Mouse (Mus musculus) embryonic facial prominence, embryonic 15.5 days (tissue): ENCODE results near the gene Rhov. TPM values are rescaled to one million over a fixed set of nuclear protein-coding genes. Genes with fewer than 3 reads are reported as not detected.

Source experiments
- ATAC-seq: fragments of 200-750 bp; cut with Nextera tagmentation; 2 replicates; pipeline ENCODE4 v1.8.0; 2017; ENCODE audit warnings: low read depth, moderate TSS enrichment; ENCODE audit not compliant: insufficient number of reproducible peaks, low FRiP score, low TSS enrichment
- H3K27ac ChIP-seq: fragments of 300-500 bp; sonication (generic); replicated peaks from 2 replicates; pipeline ENCODE4 v1.5.1; 2015; ENCODE audit warnings: mild to moderate bottlenecking, inconsistent platforms
- H3K27me3 ChIP-seq: fragments of 300-500 bp; sonication (generic); 2 replicates; pipeline ENCODE4 v1.6.1; 2015; ENCODE audit warnings: inconsistent platforms
- H3K36me3 ChIP-seq: fragments of 300-500 bp; sonication (generic); 2 replicates; pipeline ENCODE4 v1.6.1; 2015; ENCODE audit warnings: mild to moderate bottlenecking, inconsistent platforms
- H3K4me1 ChIP-seq: fragments of 300-500 bp; sonication (generic); 2 replicates; pipeline ENCODE4 v1.6.1; 2015; ENCODE audit warnings: inconsistent platforms
- H3K4me2 ChIP-seq: fragments of 300-500 bp; sonication (generic); replicated peaks from 2 replicates; pipeline ENCODE4 v1.6.1; 2015; ENCODE audit warnings: mild to moderate bottlenecking, inconsistent platforms
- H3K4me3 ChIP-seq: fragments of 300-500 bp; sonication (generic); replicated peaks from 2 replicates; pipeline ENCODE4 v1.5.1; 2015; ENCODE audit warnings: mild to moderate bottlenecking, inconsistent platforms
- H3K9ac ChIP-seq: fragments of 300-500 bp; sonication (generic); 2 replicates; pipeline ENCODE4 v1.6.1; 2015; ENCODE audit warnings: inconsistent platforms
- H3K9me3 ChIP-seq: fragments of 300-500 bp; sonication (generic); replicated peaks from 2 replicates; pipeline ENCODE4 v1.6.1; 2016; ENCODE audit warnings: inconsistent platforms
- WGBS: fragments of 180-500 bp; shearing (Covaris S2); methylation state at CpG from one replicate; pipeline ENCODE4 v1.1.7; 2015; 5-methylcytosine and 5-hydroxymethylcytosine counted together
- polyA plus RNA-seq: library from polyadenylated mRNA; unstranded; fragments of >200 nt; fragmentation: Nextera tagmentation; extraction: Ambion mirVana; gene quantifications from 2 replicates; pipeline ENCODE4 v1.2.1, GENCODE M21; 2015

Rhov gene
- polyA plus RNA-seq, 1 experiment from 2014 or later: 37.9 TPM

DNA sequence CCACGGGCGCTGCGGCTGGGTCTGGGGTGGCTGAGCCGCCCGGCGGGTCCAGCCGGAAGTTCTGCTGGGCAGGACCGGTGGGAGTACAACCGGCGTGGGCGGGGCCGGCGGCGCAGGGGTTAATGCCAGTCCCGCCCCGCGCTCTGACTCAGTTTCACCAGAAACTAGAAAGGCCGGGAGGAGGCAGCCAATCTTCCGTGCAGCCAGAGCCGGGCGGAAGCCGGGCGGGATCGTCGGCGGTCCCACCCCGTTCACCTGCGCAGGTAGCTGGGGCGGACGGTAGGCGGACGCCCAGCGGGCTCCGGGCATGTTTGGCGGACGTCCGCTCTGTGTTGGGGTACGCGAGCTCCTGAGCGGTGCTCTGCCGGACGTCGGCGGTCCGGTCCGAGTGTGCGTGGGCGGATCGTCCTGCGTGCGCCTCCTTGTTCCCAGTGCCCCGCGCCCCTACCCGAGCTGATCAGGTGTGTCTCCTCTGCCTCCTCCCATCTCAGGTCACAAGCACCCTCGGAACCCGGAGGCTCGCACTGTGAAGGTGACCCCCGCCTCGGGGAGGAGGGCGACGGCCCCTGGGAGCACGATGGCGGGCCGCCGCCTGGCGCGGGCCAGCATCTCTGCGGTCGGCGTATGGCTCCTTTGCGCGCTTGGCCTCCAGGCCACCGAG, 33.7 kb downstream of the Rhov start, which contains the start of gene Spint1:
TSS of gene Spint1 (plus strand) at position 153 of the 661 bp plus-strand sequence.
- Histone ChIP-seq H3K9me3 (no peaks in the 10 kb centered on the region), H3K27me3 (peaks cover 57% of the 10 kb centered on the region), H3K4me3 (peak within 1 kb of the TSS; percentile 52), H3K36me3 (no peaks in the 10 kb centered on the region), H3K9ac (peak within 1 kb of the TSS; percentile 40), H3K4me2 (peak within 1 kb of the TSS; percentile 82), H3K4me1 (peaks cover 13% of the 10 kb centered on the region), H3K27ac (peak within 1 kb of the TSS; percentile 71)
- peak; percentile 27; the same call in 1 of the 2 replicates for ATAC-seq
- under 1% methylated on average over 72 of the region's 73 CpGs for WGBS

DNA sequence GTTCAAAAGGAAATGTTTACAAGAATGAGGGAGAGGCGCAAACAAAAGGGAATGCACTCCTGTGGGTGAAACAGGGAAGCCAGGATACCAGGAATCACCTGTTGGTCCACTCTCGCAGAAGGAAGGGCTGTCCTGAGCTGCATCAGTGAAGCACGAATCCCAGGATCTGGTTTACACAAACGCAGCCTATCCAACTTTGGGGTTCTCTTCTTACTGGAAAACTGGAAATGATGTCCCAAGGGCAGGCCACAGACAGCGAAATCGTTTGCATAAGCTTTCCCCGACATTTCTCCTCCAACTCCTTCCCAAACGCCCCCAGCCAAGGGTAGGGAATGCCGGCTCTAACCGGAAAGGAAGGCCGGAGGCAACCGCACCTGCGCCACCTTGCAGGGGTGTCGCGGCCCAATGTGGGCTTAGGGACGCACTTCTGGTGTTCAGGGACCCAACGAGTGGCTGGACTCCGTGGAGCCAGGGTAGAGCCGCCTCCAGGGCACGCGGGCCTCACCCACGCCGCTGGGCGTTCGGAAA, 34.3 kb downstream of the Rhov start:
- Histone ChIP-seq H3K36me3 (no peaks in the 10 kb centered on the region), H3K27me3 (peaks cover 57% of the 10 kb centered on the region), H3K9me3 (no peaks in the 10 kb centered on the region), H3K9ac (peak overlapping the region; percentile 21; the same call in 1 of the 2 replicates), H3K4me3 (peak overlapping the region; percentile 52), H3K27ac (peak overlapping the region; percentile 67), H3K4me1 (peaks cover 13% of the 10 kb centered on the region), H3K4me2 (peak overlapping the region; percentile 82)
- ATAC-seq: 0 out of 2 replicates have a peak, but pooled peaks have one; percentile 15
- WGBS: 7% methylated on average over 25 of the region's 25 CpGs

DNA sequence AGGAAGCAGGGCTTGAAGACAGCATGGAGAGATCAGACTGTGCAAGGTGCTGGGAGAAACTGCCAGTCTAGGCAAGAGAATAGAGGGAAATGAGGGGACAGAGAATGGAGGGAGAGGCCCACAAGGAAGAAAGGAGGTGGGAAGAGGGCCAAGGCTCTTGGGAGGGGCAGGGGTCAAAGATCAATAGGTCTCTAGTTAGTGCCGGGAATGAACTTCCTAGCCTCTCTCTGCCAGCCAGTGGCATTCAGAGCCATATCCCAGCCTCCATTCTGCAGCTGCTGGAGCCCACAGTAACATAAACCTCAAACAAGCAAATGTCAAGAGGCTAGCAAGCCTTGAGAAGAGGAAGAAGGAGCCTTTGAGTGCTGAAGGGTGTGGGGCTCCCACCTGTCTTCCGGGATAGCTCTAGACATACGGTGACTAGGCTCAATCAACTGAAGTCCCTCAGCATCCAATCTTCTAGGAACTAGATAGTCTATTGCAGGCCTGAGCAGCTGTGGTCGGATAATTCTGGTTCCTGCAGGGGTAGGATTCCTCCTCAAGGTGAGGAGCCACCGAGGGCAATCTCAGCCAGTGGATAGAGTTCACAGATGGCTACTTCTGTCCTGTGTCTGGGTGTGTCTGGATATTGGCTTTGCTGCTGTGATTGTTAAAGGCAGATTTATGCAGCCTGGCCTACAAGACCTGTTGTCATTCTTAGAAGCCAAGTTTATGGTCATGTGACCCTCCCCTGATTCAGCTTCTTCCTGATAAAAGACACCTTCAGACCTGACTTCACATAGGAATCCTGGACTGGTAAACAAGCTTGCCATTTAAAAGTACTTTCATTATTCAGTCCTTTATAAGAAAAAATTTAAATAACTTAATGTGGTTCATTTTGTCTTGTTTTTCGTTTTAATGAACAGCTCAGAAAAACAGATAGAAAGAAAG, 41.0 kb downstream of the Rhov start, which contains the start of gene Ppp1r14d:
TSS of gene Ppp1r14d (minus strand) at position 132 of the 930 bp plus-strand sequence.
- 62% methylated on average over 6 of the region's 6 CpGs for whole genome bisulfite sequencing
- no peaks in the 10 kb centered on the region for H3K36me3 ChIP-seq
- no peak for ATAC-seq
- H3K4me2 ChIP-seq: no peak within 1 kb of the TSS
- H3K27me3 ChIP-seq: peaks cover 5% of the 10 kb centered on the region
- no peak within 1 kb of the TSS for H3K4me3 ChIP-seq
- H3K9ac ChIP-seq: no peak within 1 kb of the TSS
- no peaks in the 10 kb centered on the region for H3K4me1 ChIP-seq
- H3K9me3 ChIP-seq: no peaks in the 10 kb centered on the region
- H3K27ac ChIP-seq: no peak within 1 kb of the TSS

Other genes starting within 250 kb of the Rhov start
- 25.7 and 26.5 TPM in 2 replicates for gene Ccdc32, start 241.9 kb downstream of the Rhov start, polyA plus RNA-seq
- 4.0 and 4.6 TPM in 2 replicates for gene Rpusd2, start 236.5 kb downstream of the Rhov start, polyA plus RNA-seq
- gene Knl1, start 224.2 kb downstream of the Rhov start, polyA plus RNA-seq: 39.7 and 40.5 TPM in 2 replicates
- gene Rad51, start 158.5 kb downstream of the Rhov start, polyA plus RNA-seq: 36.3 and 37.2 TPM in 2 replicates
- 40.2 and 41.0 TPM in 2 replicates for gene Rmdn3, start 114.2 kb downstream of the Rhov start, polyA plus RNA-seq
- gene Gchfr, start 103.5 kb downstream of the Rhov start, polyA plus RNA-seq: 10.6 and 15.0 TPM in 2 replicates
- 5.0 and 5.4 TPM in 2 replicates for gene Gm14137, start 96.8 kb downstream of the Rhov start, polyA plus RNA-seq
- gene Zfyve19, start 62.7 kb downstream of the Rhov start, polyA plus RNA-seq: 54.1 and 61.4 TPM in 2 replicates
- 19.0 and 21.7 TPM in 2 replicates for gene Dnajc17, start 62.5 kb downstream of the Rhov start, polyA plus RNA-seq
- 0.36 and 0.37 TPM in 2 replicates for gene Ppp1r14d, start 41.4 kb downstream of the Rhov start, polyA plus RNA-seq
- gene Spint1, start 33.9 kb downstream of the Rhov start, polyA plus RNA-seq: 29.8 and 33.0 TPM in 2 replicates
- gene Vps18, start 17.5 kb upstream of the Rhov start, polyA plus RNA-seq: 18.8 and 19.6 TPM in 2 replicates
- gene Dll4, start 54.5 kb upstream of the Rhov start, polyA plus RNA-seq: 5.7 and 5.8 TPM in 2 replicates
- 2.1 and 2.4 TPM in 2 replicates for gene Chac1, start 80.0 kb upstream of the Rhov start, polyA plus RNA-seq
- 4.1 and 4.2 TPM in 2 replicates for gene Ino80, start 206.4 kb upstream of the Rhov start, polyA plus RNA-seq